ENCODE assay signal across 8 mouse cellular contexts in genomic region chr16:91647461-91648219, GRCm38 (mm10). TPM values are rescaled to one million over a fixed set of nuclear protein-coding genes. Genes with fewer than 3 reads are reported as not detected.
DNase-seq lines count a peak whose midpoint lies in the region; ATAC-seq and TF ChIP-seq lines count a peak whose summit lies in the region.

TSS of gene Son (plus strand) at chr16:91647506.

- WGBS in hindbrain, embryonic 10.5 days = under 1% methylated on average over 70 of the region's 70 CpGs
- WGBS in lung, postnatal 0 days = under 1% methylated on average over 69 of the region's 70 CpGs

- H3K9me3 ChIP-seq in hindbrain, embryonic 10.5 days = no peaks in the 10 kb centered on the region
- no peaks in the 10 kb centered on the region for H3K9me3 ChIP-seq in lung, postnatal 0 days (ENCODE audit: low read length)

- H3K9ac ChIP-seq in lung, postnatal 0 days (replicated peaks; ENCODE audit: low read depth) = peak within 1 kb of the TSS; percentile 93

- DNase-seq in MN1 (ENCODE audit: low spot score) = peak; percentile 97
- DNase-seq in cerebellum, adult 9-10 months = peak; percentile 96
- peak; percentile 96 for DNase-seq in hindbrain, embryonic 10.5 days (ENCODE audit: low spot score)
- DNase-seq in layer of hippocampus, adult 9-11 months = peak; percentile 98
- peak; percentile 100 for DNase-seq in lung, postnatal 0 days (ENCODE audit: low spot score)
- DNase-seq in ovary, postnatal 14 days (ENCODE audit: low spot score) = peak; percentile 86
- DNase-seq in thymus, postnatal 14 days = peak; percentile 96

- H3K36me3 ChIP-seq in hindbrain, embryonic 10.5 days = peaks cover 29% of the 10 kb centered on the region
- H3K36me3 ChIP-seq in lung, postnatal 0 days (ENCODE audit: insufficient read depth, low read length) = peaks cover 8% of the 10 kb centered on the region; the same call in 1 of the 2 replicates

- H3K27ac ChIP-seq in hindbrain, embryonic 10.5 days = peak within 1 kb of the TSS; percentile 99
- peak within 1 kb of the TSS; percentile 100 for H3K27ac ChIP-seq in lung, postnatal 0 days (ENCODE audit: low read length)

- peaks cover 27% of the 10 kb centered on the region for H3K4me1 ChIP-seq in hindbrain, embryonic 10.5 days (replicated peaks)
- H3K4me1 ChIP-seq in lung, postnatal 0 days (ENCODE audit: insufficient read depth, low read depth, low read length) = peaks cover 9% of the 10 kb centered on the region; the same call in 1 of the 2 replicates

- no peak; the same call in 1 of the 2 replicates for TF ChIP-seq EP300 in lung, postnatal 0 days (IDR thresholded peaks at IDR 0.05)

- H3K4me3 ChIP-seq in hindbrain, embryonic 10.5 days = peak within 1 kb of the TSS; percentile 88
- H3K4me3 ChIP-seq in lung, postnatal 0 days (ENCODE audit: low read depth, low read length) = peak within 1 kb of the TSS; percentile 78

- H3K27me3 ChIP-seq in hindbrain, embryonic 10.5 days (ENCODE audit: insufficient read depth, poor library complexity, severe bottlenecking) = no peaks in the 10 kb centered on the region
- H3K27me3 ChIP-seq in lung, postnatal 0 days (replicated peaks; ENCODE audit: insufficient read depth, low read length) = no peaks in the 10 kb centered on the region

- peak; percentile 93 for ATAC-seq in frontal cortex, adult (ENCODE audit: low TSS enrichment)
- ATAC-seq in lung, postnatal 0 days = peak; percentile 96

- 0 out of 2 replicates have a peak, but pooled peaks have one; percentile 17 for TF ChIP-seq CTCF in lung, postnatal 0 days (IDR thresholded peaks at IDR 0.05)

- H3K4me2 ChIP-seq in lung, postnatal 0 days (replicated peaks; ENCODE audit: low read depth, low read length) = peak within 1 kb of the TSS; percentile 95

RNA-seq across cellular contexts. Expression of gene Son, which starts in this region (rescaled TPM):
- 102 and 114 TPM in 2 replicates for polyA plus RNA-seq in hindbrain, embryonic 10.5 days (2016; fragmentation: Nextera tagmentation; extraction: Ambion mirVana)
- polyA plus RNA-seq in lung, postnatal 0 days (2015; fragmentation: Nextera tagmentation; extraction: Ambion mirVana) = 132 and 143 TPM in 2 replicates

Comparison
In these comparisons a context has a peak if more than half of its experiments do, and no peak if none do; other contexts are left out.
1. Peak in every context shown above with its lines: DNase-seq, ATAC-seq, H3K4me3 ChIP-seq and H3K27ac ChIP-seq.